Mouse (Mus musculus) hindbrain, embryonic 14.5 days (tissue): Measurements from ENCODE around the gene Mrpl12. TPM values are rescaled to one million over a fixed set of nuclear protein-coding genes. Genes with fewer than 3 reads are reported as not detected.

Source experiments
- ATAC-seq: fragments of 200-750 bp; cut with Nextera tagmentation; 2 replicates; pipeline ENCODE4 v1.8.0; 2017; ENCODE audit warnings: moderate number of reproducible peaks, mild to moderate bottlenecking, moderate TSS enrichment, moderate library complexity; ENCODE audit not compliant: low FRiP score
- DNase-seq: peaks from one replicate; pipeline ENCODE4 v3.0.0-alpha.2; 2015; ENCODE audit warnings: low spot score
- H3K27ac ChIP-seq: fragments of 300-500 bp; sonication (generic); 2 replicates; pipeline ENCODE4 v1.5.1; 2014; ENCODE audit warnings: mild to moderate bottlenecking, moderate library complexity
- H3K27me3 ChIP-seq: fragments of 300-500 bp; sonication (generic); 2 replicates; pipeline ENCODE4 v1.6.1; 2014; ENCODE audit warnings: mild to moderate bottlenecking, low read length, mixed read lengths; ENCODE audit not compliant: control insufficient read depth, insufficient read depth
- H3K36me3 ChIP-seq: fragments of 300-500 bp; sonication (generic); replicated peaks from 2 replicates; pipeline ENCODE4 v1.6.1; 2014; ENCODE audit not compliant: control insufficient read depth, insufficient read depth
- H3K4me1 ChIP-seq: fragments of 300-500 bp; sonication (generic); replicated peaks from 2 replicates; pipeline ENCODE4 v1.6.1; 2014; ENCODE audit warnings: antibody characterized with exemption, low read length, mixed read lengths; ENCODE audit not compliant: control insufficient read depth, insufficient read depth
- H3K4me2 ChIP-seq: fragments of 300-500 bp; sonication (generic); replicated peaks from 2 replicates; pipeline ENCODE4 v1.6.1; 2014; ENCODE audit warnings: mild to moderate bottlenecking, moderate library complexity
- H3K4me3 ChIP-seq: fragments of 300-500 bp; sonication (generic); replicated peaks from 2 replicates; pipeline ENCODE4 v1.5.1; 2014; ENCODE audit warnings: mild to moderate bottlenecking, low read length
- H3K9ac ChIP-seq: fragments of 300-500 bp; sonication (generic); 2 replicates; pipeline ENCODE4 v1.6.1; 2014
- H3K9me3 ChIP-seq: fragments of 300-500 bp; sonication (generic); 2 replicates; pipeline ENCODE4 v1.6.1; 2016; ENCODE audit warnings: low read length; ENCODE audit not compliant: control insufficient read depth
- WGBS: fragments of 180-500 bp; shearing (Covaris S2); extraction: QIAGEN DNeasy Blood & Tissue Kit; methylation state at CpG from one replicate; pipeline ENCODE4 v1.1.7; 2014; 5-methylcytosine and 5-hydroxymethylcytosine counted together
- polyA plus RNA-seq: library from polyadenylated mRNA; unstranded; fragments of >200 nt; fragmentation: Nextera tagmentation; extraction: Ambion mirVana; gene quantifications from 2 replicates; pipeline ENCODE4 v1.2.1, GENCODE M21; 2014

Gene Mrpl12
- polyA plus RNA-seq, 1 experiment from 2014 or later: 131 TPM

GRCm38 (mm10) chr11:120467051-120467735 is 17.2 kb upstream of the Mrpl12 start, which contains the start of gene Arl16:
TSS of gene Arl16 (minus strand) at chr11:120467607.
- Histone ChIP-seq H3K4me1 (peaks cover 19% of the 10 kb centered on the region), H3K9ac (peak within 1 kb of the TSS; percentile 83), H3K27me3 (no peaks in the 10 kb centered on the region), H3K4me3 (peak within 1 kb of the TSS; percentile 96), H3K36me3 (peaks cover 71% of the 10 kb centered on the region), H3K4me2 (peak within 1 kb of the TSS; percentile 94), H3K27ac (peak within 1 kb of the TSS; percentile 75), H3K9me3 (no peaks in the 10 kb centered on the region)
- ATAC-seq (peak; percentile 100), DNase-seq (peak; percentile 98)
- under 1% methylated on average over 48 of the region's 54 CpGs for WGBS

GRCm38 (mm10) chr11:120467736-120468092 is 16.7 kb upstream of the Mrpl12 start:
- H3K9me3 ChIP-seq: no peaks in the 10 kb centered on the region
- peaks cover 19% of the 10 kb centered on the region for H3K4me1 ChIP-seq
- no peaks in the 10 kb centered on the region for H3K27me3 ChIP-seq
- H3K4me2 ChIP-seq: peak overlapping the region; percentile 94
- DNase-seq (no peak), ATAC-seq (no peak)
- peaks cover 71% of the 10 kb centered on the region for H3K36me3 ChIP-seq
- 2% methylated on average over 33 of the region's 33 CpGs for WGBS
- peak overlapping the region; percentile 83 for H3K9ac ChIP-seq
- H3K4me3 ChIP-seq: peak overlapping the region; percentile 96
- H3K27ac ChIP-seq: peak overlapping the region; percentile 74

- H3K4me1 ChIP-seq: peaks cover 8% of the 10 kb centered on the region
- H3K4me2 ChIP-seq: no peak overlapping the region
- H3K36me3 ChIP-seq: peaks cover 81% of the 10 kb centered on the region
- H3K9me3 ChIP-seq: no peaks in the 10 kb centered on the region
- no peak for ATAC-seq
- WGBS: 92% methylated on average over 6 of the region's 6 CpGs
- no peak overlapping the region for H3K9ac ChIP-seq
- H3K4me3 ChIP-seq: no peak overlapping the region
- DNase-seq: no peak
- no peak overlapping the region for H3K27ac ChIP-seq
- H3K27me3 ChIP-seq: no peaks in the 10 kb centered on the region
Measured at GRCm38 (mm10) chr11:120472052-120472451, 12.4 kb upstream of the Mrpl12 start.

- peaks cover 17% of the 10 kb centered on the region for H3K4me1 ChIP-seq
- 90% methylated on average over 7 of the region's 7 CpGs for WGBS
- H3K27ac ChIP-seq: peak overlapping the region; percentile 91; the same call in 1 of the 2 replicates
- H3K9me3 ChIP-seq: no peaks in the 10 kb centered on the region
- peak overlapping the region; percentile 85; the same call in 1 of the 2 replicates for H3K4me3 ChIP-seq
- peak overlapping the region; percentile 92 for H3K4me2 ChIP-seq
- no peak for ATAC-seq
- H3K27me3 ChIP-seq: no peaks in the 10 kb centered on the region
- DNase-seq: no peak
- H3K36me3 ChIP-seq: peaks cover 83% of the 10 kb centered on the region
- H3K9ac ChIP-seq: peak overlapping the region; percentile 89; the same call in 1 of the 2 replicates
Measured at GRCm38 (mm10) chr11:120483448-120483934, 922 bp upstream of the Mrpl12 start.

GRCm38 (mm10) chr11:120485251-120485650 is 838 bp downstream of the Mrpl12 start:
- WGBS: 10% methylated on average over 10 of the region's 10 CpGs
- no peak for DNase-seq
- Histone ChIP-seq H3K4me3 (peak overlapping the region; percentile 85), H3K27ac (0 out of 2 replicates have a peak overlapping the region, but pooled peaks have one; percentile 91), H3K9me3 (no peaks in the 10 kb centered on the region), H3K9ac (peak overlapping the region; percentile 89), H3K4me1 (peaks cover 17% of the 10 kb centered on the region), H3K4me2 (peak overlapping the region; percentile 92), H3K27me3 (no peaks in the 10 kb centered on the region), H3K36me3 (peaks cover 78% of the 10 kb centered on the region)
- no peak for ATAC-seq

GRCm38 (mm10) chr11:120488516-120488915 is 4.1 kb downstream of the Mrpl12 start:
- DNase-seq (no peak), ATAC-seq (no peak)
- Histone ChIP-seq H3K4me2 (no peak overlapping the region), H3K9ac (no peak overlapping the region), H3K9me3 (no peaks in the 10 kb centered on the region), H3K27me3 (no peaks in the 10 kb centered on the region), H3K36me3 (peaks cover 47% of the 10 kb centered on the region), H3K27ac (no peak overlapping the region), H3K4me1 (peaks cover 41% of the 10 kb centered on the region), H3K4me3 (no peak overlapping the region)
- WGBS: 87% methylated on average over 4 of the region's 4 CpGs

- WGBS: 69% methylated on average over 4 of the region's 4 CpGs
- ATAC-seq: no peak
- H3K4me3 ChIP-seq: no peak overlapping the region
- peak; percentile 81 for DNase-seq
- peaks cover 47% of the 10 kb centered on the region for H3K36me3 ChIP-seq
- no peaks in the 10 kb centered on the region for H3K9me3 ChIP-seq
- H3K9ac ChIP-seq: no peak overlapping the region
- no peaks in the 10 kb centered on the region for H3K27me3 ChIP-seq
- no peak overlapping the region for H3K4me2 ChIP-seq
- H3K4me1 ChIP-seq: peaks cover 39% of the 10 kb centered on the region
- H3K27ac ChIP-seq: no peak overlapping the region
Measured at GRCm38 (mm10) chr11:120489054-120489761, 4.8 kb downstream of the Mrpl12 start.

- Histone ChIP-seq H3K27me3 (no peaks in the 10 kb centered on the region), H3K9me3 (no peaks in the 10 kb centered on the region), H3K9ac (no peak overlapping the region), H3K36me3 (peaks cover 59% of the 10 kb centered on the region), H3K4me2 (peak overlapping the region; percentile 86; the same call in 1 of the 2 replicates), H3K27ac (no peak overlapping the region), H3K4me1 (peaks cover 34% of the 10 kb centered on the region), H3K4me3 (no peak overlapping the region)
- DNase-seq (no peak), ATAC-seq (no peak)
- 34% methylated on average over 4 of the region's 4 CpGs for WGBS
Measured at GRCm38 (mm10) chr11:120490291-120491046, 6.1 kb downstream of the Mrpl12 start.
